Mouse (Mus musculus): ENCODE measurements around the gene Pcyt2. TPM values are rescaled to one million over a fixed set of nuclear protein-coding genes. Genes with fewer than 3 reads are reported as not detected.

Gene Pcyt2
- total and polyA plus RNA-seq, 3 experiments = 86.7 to 87.3 TPM; not detected in 1

DNA sequence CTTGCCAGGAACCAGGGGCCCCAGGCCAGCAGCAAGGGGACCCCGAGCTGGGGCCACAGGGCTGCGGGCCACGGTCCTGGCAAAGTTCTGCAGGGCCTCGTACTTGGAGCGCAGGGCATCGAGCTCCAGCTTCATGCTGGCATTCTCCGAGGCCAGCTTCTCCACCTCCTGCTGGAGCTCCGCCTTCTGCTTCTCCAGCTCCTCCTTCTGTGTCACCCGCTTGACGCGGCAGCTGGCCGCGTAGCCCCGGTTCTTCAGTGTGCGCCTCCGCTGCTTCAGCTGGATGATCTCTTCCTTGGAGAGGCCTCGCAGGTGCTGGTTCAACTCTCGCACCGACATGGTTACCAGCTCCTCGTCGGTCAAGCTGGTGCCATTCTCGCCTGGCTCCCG is 11.6 kb upstream of the Pcyt2 start:
- Histone ChIP-seq H3K27me3 (ENCODE audit: control insufficient read depth in 1 of 2, insufficient read depth in 2 of 2, low read length in 2 of 2) (no peaks in the 10 kb centered on the region), H3K36me3 (ENCODE audit: control insufficient read depth in 1 of 2, insufficient read depth in 2 of 2, low read length in 2 of 2) (peaks cover 3 to 31% of the 10 kb centered on the region in 2 experiments; a peak in 3 of 4 replicates), H3K4me1 (ENCODE audit: control insufficient read depth in 1 of 2, insufficient read depth in 2 of 2, low read length in 2 of 2) (peaks cover 19 to 41% of the 10 kb centered on the region in 2 experiments), H3K9ac (ENCODE audit: control insufficient read depth, low read depth, low read length, poor library complexity, severe bottlenecking) (no peak overlapping the region), H3K4me3 (ENCODE audit: control insufficient read depth in 1 of 2, insufficient read depth in 1 of 2, low read depth in 2 of 2, low read length in 2 of 2) (no peak overlapping the region), H3K27ac (ENCODE audit: control insufficient read depth, low read depth, low read length) (no peak overlapping the region), H3K9me3 (replicated peaks; ENCODE audit: insufficient read depth, low read length) (no peaks in the 10 kb centered on the region), H3K79me2 (ENCODE audit: control insufficient read depth, insufficient read depth, low read length, poor library complexity) (peaks cover 64% of the 10 kb centered on the region)
- peak; percentile 18 for DNase-seq (ENCODE audit: low read depth, low spot score)
- no peak for TF ChIP-seq USF1 (IDR thresholded peaks at IDR 0.05; ENCODE audit: low read depth, low read length)
- no peak for TF ChIP-seq ETS1 (IDR thresholded peaks at IDR 0.05; ENCODE audit: low read depth, low read length)
- no peak for TF ChIP-seq SIN3A (IDR thresholded peaks at IDR 0.05; ENCODE audit: low read length)

DNA sequence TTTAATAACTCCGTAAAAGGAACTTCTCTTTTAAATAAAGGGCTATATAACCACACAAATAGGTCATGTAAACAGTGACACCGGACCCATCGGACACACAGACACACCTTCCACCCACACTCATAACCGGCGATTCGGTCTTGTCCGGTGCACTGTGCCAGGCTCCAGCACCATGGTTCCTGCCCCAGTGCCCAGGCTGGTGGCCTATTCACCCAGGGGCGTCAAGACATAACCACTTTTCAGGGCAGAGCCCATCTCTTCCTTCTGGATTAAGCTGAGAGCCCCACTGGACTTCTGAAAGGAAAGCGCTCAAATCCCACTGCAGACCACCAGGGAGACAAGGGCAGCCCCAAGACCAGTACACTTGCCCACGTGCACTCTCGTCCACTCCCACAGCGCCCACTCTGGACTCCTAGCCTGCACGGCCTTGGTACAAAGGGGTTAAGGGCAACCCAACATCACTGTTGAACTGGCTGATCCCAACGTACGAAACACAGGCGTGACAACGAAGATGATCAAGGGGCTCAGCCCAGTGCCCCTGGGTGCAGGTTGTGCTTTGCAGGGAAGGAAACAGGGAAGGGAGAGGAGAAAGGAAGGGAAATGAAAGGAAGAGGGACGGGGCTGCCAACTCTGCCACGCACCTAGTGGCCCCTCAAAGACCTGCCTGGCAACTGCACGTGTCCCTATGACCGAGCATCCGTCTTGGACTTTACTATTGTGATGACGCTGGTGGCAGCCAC is 11.0 kb upstream of the Pcyt2 start:
- Histone ChIP-seq H3K36me3 (ENCODE audit: control insufficient read depth in 1 of 2, insufficient read depth in 2 of 2, low read length in 2 of 2) (peaks cover 3 to 32% of the 10 kb centered on the region in 2 experiments; a peak in 3 of 4 replicates), H3K27me3 (ENCODE audit: control insufficient read depth in 1 of 2, insufficient read depth in 2 of 2, low read length in 2 of 2) (no peaks in the 10 kb centered on the region), H3K9me3 (replicated peaks; ENCODE audit: insufficient read depth, low read length) (no peaks in the 10 kb centered on the region), H3K4me3 (ENCODE audit: control insufficient read depth in 1 of 2, insufficient read depth in 1 of 2, low read depth in 2 of 2, low read length in 2 of 2) (no peak overlapping the region), H3K79me2 (ENCODE audit: control insufficient read depth, insufficient read depth, low read length, poor library complexity) (peaks cover 65% of the 10 kb centered on the region), H3K27ac (ENCODE audit: control insufficient read depth, low read depth, low read length) (no peak overlapping the region), H3K4me1 (ENCODE audit: control insufficient read depth in 1 of 2, insufficient read depth in 2 of 2, low read length in 2 of 2) (peaks cover 19 to 39% of the 10 kb centered on the region in 2 experiments), H3K9ac (ENCODE audit: control insufficient read depth, low read depth, low read length, poor library complexity, severe bottlenecking) (no peak overlapping the region)
- no peak for TF ChIP-seq NELFE (IDR thresholded peaks at IDR 0.05; ENCODE audit: low read depth, low read length)
- no peak for TF ChIP-seq MYC (IDR thresholded peaks at IDR 0.05; ENCODE audit: low read depth, low read length)
- no peak for TF ChIP-seq EP300 (IDR thresholded peaks at IDR 0.05; ENCODE audit: low read depth in 1 of 2, low read length in 2 of 2)
- TF ChIP-seq JUND (IDR thresholded peaks at IDR 0.05; ENCODE audit: low read depth, low read length) = no peak
- TF ChIP-seq CHD2 (IDR thresholded peaks at IDR 0.05; ENCODE audit: low read length) = no peak
- no peak for TF ChIP-seq MAZ (IDR thresholded peaks at IDR 0.05; ENCODE audit: low read depth, low read length)
- TF ChIP-seq RCOR1 (IDR thresholded peaks at IDR 0.05; ENCODE audit: low read depth, low read length) = no peak
- no peak for TF ChIP-seq HCFC1 (IDR thresholded peaks at IDR 0.05; ENCODE audit: low read depth, low read length)
- no peak for TF ChIP-seq GATA1 (IDR thresholded peaks at IDR 0.05; ENCODE audit: low read depth, low read length)
- TF ChIP-seq MEF2A (IDR thresholded peaks at IDR 0.05; ENCODE audit: extremely low read depth, insufficient replicate concordance, low read depth, low read length, poor library complexity, severe bottlenecking) = no peak
- no peak for TF ChIP-seq CTCF (IDR thresholded peaks at IDR 0.05 in 2 of 3, conservative IDR thresholded peaks at IDR 0.05 in 1 of 3; ENCODE audit: control insufficient read depth in 1 of 3, insufficient read depth in 1 of 3, low read depth in 2 of 3, low read length in 3 of 3, poor library complexity in 1 of 3, severe bottlenecking in 1 of 3)
- no peak for TF ChIP-seq ZMIZ1 (IDR thresholded peaks at IDR 0.05; ENCODE audit: low read depth, low read length)
- TF ChIP-seq SMC3 (IDR thresholded peaks at IDR 0.05; ENCODE audit: low read depth, low read length) = no peak
- TF ChIP-seq ZKSCAN1 (IDR thresholded peaks at IDR 0.05; ENCODE audit: low read depth, low read length) = no peak
- no peak for TF ChIP-seq USF1 (IDR thresholded peaks at IDR 0.05; ENCODE audit: low read depth, low read length)
- no peak for TF ChIP-seq ELF1 (IDR thresholded peaks at IDR 0.05; ENCODE audit: low read depth, low read length)
- DNase-seq (ENCODE audit: low read depth, low spot score) = no peak

Data from MEL (cell line).